Mouse (Mus musculus): ENCODE data around the gene Itga11.
"Not testable (repeated sequence)": the region's sequence is repeated elsewhere in the genome, so short reads cannot be mapped to it uniquely, and the experiment has no call there.

Gene Itga11

DNA sequence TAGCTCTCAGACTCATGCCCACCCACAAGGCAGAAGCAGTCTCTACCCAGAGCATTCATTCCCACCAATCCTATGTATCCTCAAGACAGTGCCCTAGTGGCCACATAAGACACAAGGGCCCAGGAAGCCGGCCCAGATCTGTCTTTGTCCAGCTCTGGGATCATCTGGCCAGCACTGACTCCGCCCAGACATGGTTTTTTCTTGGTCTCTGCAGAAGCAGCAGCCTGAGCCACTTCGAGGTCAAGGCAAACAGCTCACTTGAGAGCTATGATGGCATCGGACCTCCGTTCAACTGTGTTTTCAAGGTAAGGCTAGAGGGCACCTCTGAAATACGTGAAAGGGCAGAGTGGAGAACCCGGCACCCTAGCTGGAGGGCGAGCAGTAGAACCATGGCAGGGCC, 95.1 kb downstream of the Itga11 start:
- DNase-seq, result no peak

GRCm38 (mm10) chr9:62775464-62775863, 97.8 kb downstream of the Itga11 start:
- no peak for DNase-seq

GRCm38 (mm10) chr9:62777461-62777860, 99.8 kb downstream of the Itga11 start:
- no peak for DNase-seq

- no peak for DNase-seq
These were observed 101.1 kb downstream of the Itga11 start for GRCm38 (mm10) chr9:62778721-62779120.

GRCm38 (mm10) chr9:62781965-62782364, 104.3 kb downstream of the Itga11 start:
- no peak for DNase-seq

- DNase-seq, result peak; percentile 84
These were observed 105.6 kb downstream of the Itga11 start for GRCm38 (mm10) chr9:62782976-62783781.

DNA sequence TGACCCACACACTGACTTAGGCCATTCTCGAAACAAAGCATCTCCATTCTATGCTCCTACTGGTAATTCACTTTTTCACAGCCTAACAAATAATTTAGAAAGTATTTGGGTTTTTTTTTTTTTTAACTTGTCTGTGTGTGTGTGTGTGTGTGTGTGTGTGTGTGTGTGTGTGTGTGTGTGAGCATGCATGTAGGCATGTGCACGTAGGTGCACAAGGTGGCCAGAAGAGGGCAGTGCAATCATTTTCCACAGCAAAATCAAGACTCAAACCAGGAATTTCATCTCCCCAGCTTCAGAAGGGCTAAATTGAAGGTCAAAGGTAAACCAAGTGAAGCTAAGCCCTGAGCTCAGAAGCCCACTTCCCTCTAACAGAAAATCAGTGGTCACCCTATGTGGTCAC, 106.6 kb downstream of the Itga11 start:
- DNase-seq, result no peak

GRCm38 (mm10) chr9:62786721-62787120, 109.1 kb downstream of the Itga11 start:
- DNase-seq, result no peak

DNA sequence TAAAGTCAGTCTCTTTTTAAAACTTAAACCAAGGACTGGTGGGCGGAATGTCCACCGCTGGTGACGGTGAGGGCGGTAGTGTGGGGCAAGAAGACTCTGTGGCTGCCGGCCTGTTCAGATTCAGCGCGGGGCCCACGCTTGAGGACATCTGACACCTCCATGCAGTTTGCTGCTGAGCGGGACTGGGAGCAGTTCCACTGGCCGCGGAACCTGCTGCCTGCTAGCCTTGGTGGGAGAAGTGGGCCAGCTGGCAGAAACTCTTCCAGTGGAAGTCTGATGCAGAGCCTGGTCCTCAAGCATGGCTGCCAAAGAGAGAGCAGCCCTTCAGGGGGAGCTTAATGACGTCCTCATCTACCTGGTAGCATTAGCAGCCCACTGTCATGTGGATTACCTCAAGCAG, 112.2 kb downstream of the Itga11 start:
- no peak for DNase-seq

DNA sequence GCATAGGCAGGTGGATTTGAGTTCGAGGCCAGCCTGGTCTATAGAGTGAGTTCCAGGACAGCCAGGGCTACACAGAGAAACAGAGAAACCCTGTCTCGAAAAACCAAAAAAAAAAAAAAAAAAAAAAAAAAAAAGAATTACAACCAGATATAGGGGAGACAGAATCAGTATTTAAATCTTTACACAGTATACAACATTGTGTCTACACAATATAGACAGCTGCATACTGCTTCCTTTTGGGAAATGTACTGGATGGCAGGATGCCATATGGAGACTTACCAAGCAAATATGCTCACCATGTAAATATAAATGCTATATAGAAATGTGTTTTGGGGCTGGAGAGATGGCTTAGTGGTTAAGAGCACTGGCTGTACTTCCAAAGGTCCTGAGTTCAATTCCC, 121.6 kb downstream of the Itga11 start:
- not testable (repeated sequence) for DNase-seq

- no peak for DNase-seq
These were observed 132.5 kb downstream of the Itga11 start for GRCm38 (mm10) chr9:62810095-62810494.

- peak; percentile 51 for DNase-seq
These were observed 133.2 kb downstream of the Itga11 start for GRCm38 (mm10) chr9:62810543-62811515.

DNA sequence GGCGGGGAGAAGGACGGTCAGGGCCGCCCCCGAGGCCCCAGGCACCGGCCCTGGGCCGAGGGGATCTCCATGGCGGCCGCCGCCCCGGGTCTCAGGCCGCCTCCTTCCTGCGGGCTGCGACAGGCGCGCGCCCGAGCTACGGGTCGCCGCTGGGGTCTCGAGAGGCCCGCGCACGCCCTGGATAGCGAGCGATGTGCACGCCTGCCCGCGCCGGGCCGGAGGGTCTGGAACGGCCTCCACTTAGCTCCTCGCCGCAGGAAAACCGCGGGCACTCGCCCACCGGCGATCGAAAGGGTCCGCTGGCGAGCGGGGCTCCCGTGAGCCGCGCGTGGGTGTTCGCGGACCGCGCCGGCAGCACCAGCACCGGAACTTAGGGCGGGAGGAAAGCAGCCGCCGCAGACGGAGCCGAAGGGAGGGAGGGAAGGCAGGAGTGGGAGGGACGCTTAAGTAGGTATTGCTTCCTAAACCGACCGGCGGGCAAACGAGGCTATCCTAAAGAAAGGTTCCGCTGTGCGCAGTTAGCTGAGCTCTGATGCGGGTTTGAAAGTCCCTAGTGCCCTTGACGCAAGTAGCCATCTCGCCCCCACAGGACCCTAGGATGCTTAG, 134.0 kb downstream of the Itga11 start, which contains the start of gene Fem1b:
Gene Fem1b, minus strand, starts transcription at position 419 of the 606 bp plus-strand sequence.
- DNase-seq, result peak; percentile 92

DNA sequence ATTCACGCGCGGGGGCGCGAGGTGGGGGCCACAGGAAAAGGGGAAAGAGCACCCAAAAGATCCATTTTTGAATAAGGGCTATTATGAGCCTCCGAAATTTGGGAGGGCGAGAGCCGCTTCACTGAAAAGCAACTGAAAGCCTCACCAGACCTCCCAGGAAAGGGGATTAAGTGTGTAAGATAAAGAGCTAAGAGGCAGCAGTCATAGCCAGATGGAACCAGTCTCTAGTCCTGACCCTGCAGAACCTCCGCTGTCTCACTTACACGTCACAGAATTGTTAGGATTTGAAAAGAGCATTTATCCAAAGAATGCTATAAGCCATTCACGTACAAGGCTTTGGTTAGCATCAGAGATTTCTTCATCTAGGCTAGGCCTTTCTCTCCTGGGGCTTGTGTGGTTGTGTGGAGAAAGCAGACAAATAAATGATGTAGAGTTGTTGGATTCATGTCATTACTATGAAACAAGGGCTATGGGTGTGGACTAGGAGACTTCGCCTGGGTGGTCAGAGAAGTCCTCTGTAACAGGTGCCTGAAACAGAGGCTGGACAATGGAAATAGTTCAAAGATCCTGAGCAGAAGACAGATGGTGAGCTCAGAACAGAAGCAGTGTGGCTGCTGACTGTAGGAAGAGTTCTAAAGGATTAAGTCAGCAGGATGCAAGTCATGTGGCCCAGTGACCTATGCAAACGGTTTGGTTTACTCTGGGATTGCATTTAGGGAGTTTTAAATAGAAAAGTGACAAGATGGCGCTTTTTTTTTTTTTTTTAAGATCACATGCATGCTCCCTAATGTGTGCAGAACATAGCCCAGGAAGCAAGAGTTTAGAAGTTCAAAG, 134.8 kb downstream of the Itga11 start:
- DNase-seq, result no peak

DNA sequence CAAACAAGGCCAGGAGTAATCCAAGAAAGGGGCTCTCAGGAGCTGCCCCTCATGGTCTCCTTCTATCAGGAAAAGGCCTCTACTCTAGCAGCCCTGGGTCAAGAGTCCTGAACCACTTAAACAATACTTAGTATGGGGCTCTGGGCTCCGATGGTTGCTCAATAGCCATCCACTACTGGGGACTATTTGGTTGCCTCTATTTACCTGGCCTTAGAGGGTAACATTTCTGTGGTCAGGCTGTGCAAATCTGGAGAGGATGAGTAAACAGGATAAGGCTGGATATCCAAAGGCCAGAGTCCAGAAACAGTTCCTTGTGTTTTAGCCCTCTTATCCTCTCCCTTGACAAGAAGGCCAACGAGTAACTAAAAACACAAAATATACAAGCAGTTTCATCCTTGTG, 137.1 kb downstream of the Itga11 start:
- no peak for DNase-seq

GRCm38 (mm10) chr9:62816323-62817098, 138.9 kb downstream of the Itga11 start:
- no peak for DNase-seq

GRCm38 (mm10) chr9:62817099-62817571, 139.5 kb downstream of the Itga11 start:
- DNase-seq, result no peak

GRCm38 (mm10) chr9:62817828-62818614, 140.4 kb downstream of the Itga11 start:
- DNase-seq, result no peak

GRCm38 (mm10) chr9:62819494-62819893, 141.9 kb downstream of the Itga11 start:
- no peak for DNase-seq

- DNase-seq, result not testable (repeated sequence)
These were observed 142.3 kb downstream of the Itga11 start for GRCm38 (mm10) chr9:62819910-62820309.

Data from right cerebral cortex, postnatal 25 days (tissue).